Mouse (Mus musculus): ENCODE data around the gene Hrc.

DNA sequence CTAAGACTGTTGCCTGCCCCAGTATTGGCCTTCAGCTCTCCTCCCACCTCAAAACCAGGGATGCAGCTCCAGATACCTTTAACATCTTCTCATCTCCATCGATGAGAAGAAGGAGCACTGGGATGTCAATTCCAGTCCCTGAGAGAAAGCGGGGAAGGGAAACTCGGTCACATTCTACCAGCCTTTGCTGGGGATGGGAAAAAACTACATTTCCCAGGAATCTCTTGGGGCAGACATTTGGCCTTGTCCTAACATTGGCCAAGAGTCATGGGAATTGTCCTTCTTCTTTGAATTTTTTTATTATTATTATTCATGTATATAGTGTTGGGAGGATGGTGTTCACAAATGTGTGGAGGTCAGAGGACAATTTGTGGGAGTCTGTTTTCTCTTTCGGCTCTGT is 12.8 kb upstream of the Hrc start:
- TF ChIP-seq CTCF (IDR thresholded peaks at IDR 0.05; ENCODE audit: borderline replicate concordance, insufficient read depth, low read length) (no peak), POLR2A (IDR thresholded peaks at IDR 0.05; ENCODE audit: low read depth, low read length) (no peak)

All from embryonic fibroblast, embryonic 13.5 days (primary cell).